Mouse (Mus musculus) lung, postnatal 0 days (tissue): ENCODE measurements at regions not wholly inside any gene's neighbourhood (a gene's known extent, or its start where the extent isn't known, plus 50 kb on each side); places are given as distances from the start of the nearest gene placed in this dataset.

Experiments used
- ATAC-seq: fragments of 200-750 bp; cut with Nextera tagmentation; 2 replicates; pipeline ENCODE4 v1.8.0; 2017; ENCODE audit warnings: moderate library complexity
- DNase-seq: peaks from one replicate; pipeline ENCODE4 v3.0.0-alpha.2; 2016; ENCODE audit warnings: low spot score
- H3K27ac ChIP-seq: fragments of 300-500 bp; sonication (generic); 2 replicates; pipeline ENCODE4 v1.5.1; 2014; ENCODE audit warnings: antibody characterized with exemption, mild to moderate bottlenecking, low read length, mixed read lengths
- H3K27me3 ChIP-seq: fragments of 300-500 bp; sonication (generic); replicated peaks from 2 replicates; pipeline ENCODE4 v1.6.1; 2014; ENCODE audit warnings: low read length, mixed read lengths; ENCODE audit not compliant: insufficient read depth
- H3K36me3 ChIP-seq: fragments of 300-500 bp; sonication (generic); 2 replicates; pipeline ENCODE4 v1.6.1; 2014; ENCODE audit warnings: low read length, mixed read lengths; ENCODE audit not compliant: insufficient read depth
- H3K4me1 ChIP-seq: fragments of 300-500 bp; sonication (generic); 2 replicates; pipeline ENCODE4 v1.6.1; 2014; ENCODE audit warnings: antibody characterized with exemption, low read depth, low read length, mixed read lengths; ENCODE audit not compliant: insufficient read depth
- H3K4me2 ChIP-seq: fragments of 300-500 bp; sonication (generic); replicated peaks from 2 replicates; pipeline ENCODE4 v1.6.1; 2014; ENCODE audit warnings: low read depth, mild to moderate bottlenecking, low read length, moderate library complexity, mixed read lengths
- H3K4me3 ChIP-seq: fragments of 300-500 bp; sonication (generic); 2 replicates; pipeline ENCODE4 v1.5.1; 2014; ENCODE audit warnings: low read depth, low read length
- H3K9ac ChIP-seq: fragments of 300-500 bp; sonication (generic); replicated peaks from 2 replicates; pipeline ENCODE4 v1.6.1; 2014; ENCODE audit warnings: low read depth, mild to moderate bottlenecking
- H3K9me3 ChIP-seq: fragments of 300-500 bp; sonication (generic); 2 replicates; pipeline ENCODE4 v1.6.1; 2016; ENCODE audit warnings: low read length, mixed read lengths
- CTCF ChIP-seq: IDR thresholded peaks from 2 replicates; pipeline ENCODE4 v1.5.1; 2016; ENCODE audit warnings: antibody characterized with exemption, mild to moderate bottlenecking
- EP300 ChIP-seq: IDR thresholded peaks from 2 replicates; pipeline ENCODE4 v1.6.1; 2016; ENCODE audit warnings: antibody characterized with exemption, mild to moderate bottlenecking, control low read depth
- WGBS: fragments of 180-500 bp; shearing (Covaris S2); extraction: QIAGEN DNeasy Blood & Tissue Kit; methylation state at CpG from one replicate; pipeline ENCODE4 v1.1.7; 2014; 5-methylcytosine and 5-hydroxymethylcytosine counted together

DNA sequence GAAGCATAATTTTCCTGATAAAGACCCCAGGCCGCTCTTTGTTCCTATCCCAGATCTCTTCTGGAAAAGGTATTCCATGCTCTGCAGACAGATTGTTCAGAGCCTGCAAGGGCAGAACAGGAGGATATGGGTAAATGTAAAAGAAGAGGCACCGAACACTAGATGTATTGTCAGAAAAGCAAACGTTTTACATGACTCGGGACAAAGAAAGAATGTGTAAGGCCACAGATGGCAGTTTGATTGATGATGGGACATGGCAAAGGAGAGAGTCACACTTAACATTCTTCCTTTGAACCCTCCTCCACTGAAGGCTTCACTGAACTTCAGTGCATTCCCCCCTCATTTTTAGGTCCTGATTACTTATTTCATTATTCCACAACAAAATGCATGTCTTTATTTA is 295.6 kb upstream of the Etaa1 start:
- DNase-seq (no peak), ATAC-seq (no peak)
- no peak for TF ChIP-seq EP300
- TF ChIP-seq CTCF, result no peak
- H3K9ac ChIP-seq, result no peak overlapping the region
- H3K9me3 ChIP-seq, result no peaks in the 10 kb centered on the region
- H3K4me1 ChIP-seq, result no peaks in the 10 kb centered on the region
- H3K4me2 ChIP-seq, result no peak overlapping the region
- H3K27me3 ChIP-seq, result no peaks in the 10 kb centered on the region
- no peak overlapping the region for H3K4me3 ChIP-seq
- no peaks in the 10 kb centered on the region for H3K36me3 ChIP-seq
- WGBS, result 23% methylated on average over 4 of the region's 4 CpGs
- no peak overlapping the region for H3K27ac ChIP-seq

DNA sequence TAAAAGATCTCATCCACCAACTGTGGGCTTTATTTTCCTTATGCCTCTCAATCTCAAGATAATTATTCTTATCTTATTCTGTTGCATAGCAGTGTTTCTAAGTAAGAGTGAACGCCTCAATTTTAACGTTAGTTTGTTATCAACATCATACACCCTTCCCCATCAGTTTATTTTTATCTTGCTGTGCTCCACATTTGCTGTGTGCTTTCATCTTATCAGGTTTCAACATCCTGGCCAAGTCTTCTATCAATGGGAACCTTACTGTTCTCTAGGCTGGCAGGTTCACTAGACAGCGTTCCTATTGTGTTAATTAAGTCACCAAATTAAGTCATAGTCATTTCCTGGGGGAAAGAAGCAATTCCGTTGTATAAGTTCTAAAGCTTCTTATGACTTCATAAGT is 263.1 kb upstream of the Etaa1 start:
- 38% methylated on average over 4 of the region's 4 CpGs for WGBS
- H3K27ac ChIP-seq, result no peak overlapping the region
- TF ChIP-seq CTCF (no peak), EP300 (peak; percentile 89)
- H3K4me3 ChIP-seq, result no peak overlapping the region
- no peaks in the 10 kb centered on the region for H3K9me3 ChIP-seq
- peak; percentile 30 for DNase-seq
- ATAC-seq, result peak; percentile 68
- no peaks in the 10 kb centered on the region for H3K4me1 ChIP-seq
- H3K36me3 ChIP-seq, result no peaks in the 10 kb centered on the region
- H3K4me2 ChIP-seq, result no peak overlapping the region
- no peak overlapping the region for H3K9ac ChIP-seq
- H3K27me3 ChIP-seq, result no peaks in the 10 kb centered on the region

DNA sequence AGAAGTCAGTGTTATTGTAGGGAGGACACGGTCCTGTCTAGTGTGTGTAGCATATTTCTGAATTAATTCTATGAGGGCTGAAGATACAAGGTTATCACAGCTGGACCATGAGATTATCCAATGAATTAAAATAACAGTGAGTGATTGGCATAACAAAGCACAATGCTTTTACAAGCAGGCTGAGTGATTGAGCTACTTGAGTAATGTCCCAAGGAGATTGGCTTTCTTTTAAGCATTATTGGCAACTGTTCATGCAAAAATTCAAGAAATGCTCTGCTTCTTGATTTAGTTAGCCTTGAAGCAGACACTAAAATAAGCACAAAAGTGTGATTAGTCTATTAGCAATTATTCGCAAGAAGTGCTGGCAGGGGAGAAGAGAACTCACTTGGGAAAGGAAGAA is 219.4 kb upstream of the Etaa1 start:
- Histone ChIP-seq H3K27ac (no peak overlapping the region), H3K4me2 (no peak overlapping the region), H3K9ac (no peak overlapping the region), H3K9me3 (no peaks in the 10 kb centered on the region), H3K4me1 (no peaks in the 10 kb centered on the region), H3K4me3 (no peak overlapping the region), H3K36me3 (no peaks in the 10 kb centered on the region), H3K27me3 (no peaks in the 10 kb centered on the region)
- TF ChIP-seq CTCF (no peak), EP300 (no peak)
- ATAC-seq, result no peak
- DNase-seq, result no peak
- 74% methylated on average over 2 of the region's 2 CpGs for WGBS

DNA sequence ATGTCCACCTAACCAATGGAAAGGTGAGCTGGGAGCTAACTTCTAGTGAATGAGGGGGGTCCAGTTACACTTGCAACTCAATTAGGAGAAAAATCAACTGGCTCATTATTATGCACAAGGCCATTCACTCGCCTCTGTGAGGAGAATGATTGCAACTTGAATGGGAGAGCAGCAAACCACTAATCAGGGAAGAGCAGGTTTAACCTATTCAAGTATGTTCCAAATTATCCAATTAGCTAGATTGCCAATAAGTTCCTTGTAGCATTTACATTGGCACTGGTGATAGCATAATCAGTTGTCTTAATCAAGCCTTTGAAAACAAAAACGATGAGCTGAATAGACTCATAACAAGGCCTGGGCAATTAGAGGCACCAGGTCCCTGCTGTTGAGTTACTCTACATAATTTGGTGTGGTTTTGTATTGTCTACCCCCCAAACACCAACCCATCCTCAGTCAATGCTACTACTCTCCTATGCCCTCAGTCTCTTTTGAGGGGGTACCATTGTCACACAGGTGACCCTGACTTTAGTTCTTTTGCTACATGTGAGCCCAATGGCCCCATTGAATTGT is 217.6 kb upstream of the Etaa1 start:
- TF ChIP-seq EP300 (no peak), CTCF (no peak)
- WGBS, result 88% methylated on average over 2 of the region's 2 CpGs
- Histone ChIP-seq H3K4me3 (no peak overlapping the region), H3K27me3 (no peaks in the 10 kb centered on the region), H3K36me3 (no peaks in the 10 kb centered on the region), H3K4me2 (no peak overlapping the region), H3K9me3 (no peaks in the 10 kb centered on the region), H3K9ac (no peak overlapping the region), H3K27ac (no peak overlapping the region), H3K4me1 (no peaks in the 10 kb centered on the region)
- no peak for DNase-seq
- ATAC-seq, result no peak

DNA sequence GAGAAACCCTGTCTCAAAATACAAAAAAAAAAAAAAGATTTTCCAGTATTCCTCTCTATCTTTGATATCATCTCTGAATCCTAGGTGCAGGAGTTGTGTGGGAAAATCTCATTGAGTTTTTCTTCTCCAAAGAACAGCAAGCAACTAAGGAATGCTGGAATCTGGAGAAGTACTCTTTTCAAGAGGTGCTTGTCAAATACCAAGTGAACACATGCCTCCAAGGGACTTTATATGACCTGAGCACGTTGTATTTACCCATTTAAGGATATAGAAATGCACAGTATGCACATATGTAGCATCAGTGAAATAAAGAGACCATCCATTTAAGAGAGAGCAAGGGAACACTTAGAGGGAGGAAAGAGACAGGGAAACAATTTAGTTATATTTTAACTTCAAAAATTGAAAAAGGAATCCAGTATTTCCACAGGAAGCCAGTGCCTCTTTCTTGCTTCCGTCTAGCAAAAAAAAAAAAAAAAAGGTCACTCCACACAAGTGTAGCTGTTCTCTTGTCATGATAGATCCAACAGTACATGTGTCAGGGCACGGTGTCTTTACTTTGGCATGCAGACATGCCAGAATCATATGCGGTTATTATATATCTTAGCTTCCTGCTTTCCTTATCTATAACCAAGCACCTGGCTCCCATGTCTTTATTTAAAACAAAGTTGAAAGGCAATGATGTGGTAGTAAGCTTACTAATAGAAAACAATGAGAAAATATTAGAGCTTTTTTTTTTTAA is 212.1 kb upstream of the Etaa1 start:
- peak; percentile 84 for ATAC-seq
- H3K4me3 ChIP-seq, result no peak overlapping the region
- H3K4me1 ChIP-seq, result no peaks in the 10 kb centered on the region
- H3K36me3 ChIP-seq, result no peaks in the 10 kb centered on the region
- DNase-seq, result peak; percentile 72
- H3K9me3 ChIP-seq, result no peaks in the 10 kb centered on the region
- no peak overlapping the region for H3K27ac ChIP-seq
- 32% methylated on average over 4 of the region's 4 CpGs for WGBS
- no peaks in the 10 kb centered on the region for H3K27me3 ChIP-seq
- no peak overlapping the region for H3K9ac ChIP-seq
- TF ChIP-seq CTCF (no peak), EP300 (peak; percentile 78)
- no peak overlapping the region for H3K4me2 ChIP-seq

DNA sequence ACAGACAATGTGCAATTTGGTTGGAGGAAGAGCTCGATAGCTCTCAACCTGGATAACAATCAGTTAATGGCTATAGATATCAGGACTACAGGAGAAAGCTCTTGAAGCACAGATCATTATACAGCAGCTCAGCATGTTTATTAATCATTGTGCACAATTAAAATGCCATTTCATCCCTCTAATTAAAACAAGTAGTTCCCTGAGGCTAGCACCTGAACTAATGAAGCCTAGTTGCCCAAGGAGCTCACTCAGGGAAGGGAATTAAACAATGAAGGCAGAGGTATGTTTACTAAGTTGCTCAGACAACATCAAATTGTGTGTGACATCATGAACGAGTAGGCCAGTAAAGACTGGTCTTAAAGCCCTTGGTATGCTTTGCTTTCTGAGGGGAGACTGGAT is 210.3 kb upstream of the Etaa1 start:
- H3K9ac ChIP-seq, result no peak overlapping the region
- H3K4me2 ChIP-seq, result no peak overlapping the region
- no peaks in the 10 kb centered on the region for H3K36me3 ChIP-seq
- no peak overlapping the region for H3K4me3 ChIP-seq
- 78% methylated on average over 2 of the region's 2 CpGs for WGBS
- H3K27ac ChIP-seq, result no peak overlapping the region
- DNase-seq (no peak), ATAC-seq (no peak)
- no peak for TF ChIP-seq EP300
- no peak for TF ChIP-seq CTCF
- H3K27me3 ChIP-seq, result no peaks in the 10 kb centered on the region
- no peaks in the 10 kb centered on the region for H3K9me3 ChIP-seq
- no peaks in the 10 kb centered on the region for H3K4me1 ChIP-seq
